Mouse (Mus musculus) CD4-positive helper T cell, adult 2 months (primary cell): ENCODE measurements around the gene Rassf5.
"Not testable (repeated sequence)": the region's sequence is repeated elsewhere in the genome, so short reads cannot be mapped to it uniquely, and the experiment has no call there.

Source experiments
- DNase-seq: peaks from one replicate; pipeline ENCODE4 v3.0.0-alpha.2; 2012; ENCODE audit warnings: low read depth, missing footprints, low spot score

Gene Rassf5

DNA sequence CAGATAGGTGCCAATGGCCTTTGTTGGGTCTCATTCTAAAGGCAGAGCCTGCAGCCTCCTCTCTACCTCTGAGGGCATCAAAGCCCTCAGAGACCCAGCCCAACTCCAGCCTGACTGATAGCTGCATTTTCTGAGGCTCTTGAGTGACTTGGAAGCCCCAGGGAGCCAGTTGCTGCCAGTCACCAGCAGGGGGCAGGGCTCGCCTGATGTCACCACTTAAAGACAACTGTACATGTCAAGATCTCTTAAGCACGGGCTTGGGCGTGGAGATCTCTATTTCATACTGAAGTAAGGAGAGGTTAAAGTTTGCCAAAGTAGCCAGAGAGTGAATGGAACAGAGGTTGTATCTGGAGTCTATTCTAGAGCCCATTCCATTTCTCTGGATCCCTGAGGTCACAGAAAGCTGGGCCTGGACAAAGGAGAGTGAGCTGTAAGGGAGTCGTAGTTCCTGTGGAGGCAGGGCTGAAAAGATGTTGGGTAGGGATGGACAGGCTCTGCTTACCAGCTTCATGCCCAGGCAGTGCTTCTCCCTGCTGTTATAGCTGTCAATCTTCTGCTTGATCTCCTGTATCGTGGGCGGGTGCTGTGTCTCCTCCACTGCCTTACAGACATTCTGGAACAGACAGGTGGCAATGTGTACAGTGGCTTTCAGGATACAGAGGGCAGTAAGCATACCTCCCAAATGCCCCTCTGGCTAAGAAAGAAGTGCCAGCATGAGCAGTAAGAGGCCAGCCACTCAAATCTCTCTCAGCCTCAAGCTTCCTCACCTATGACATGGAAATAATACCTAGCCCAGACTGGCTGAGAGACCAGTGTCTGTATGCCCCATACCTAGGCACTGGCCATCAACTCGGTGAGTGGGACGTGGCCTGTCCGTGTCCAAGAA, 63.2 kb downstream of the Rassf5 start:
- DNase-seq: peak; percentile 88

DNA sequence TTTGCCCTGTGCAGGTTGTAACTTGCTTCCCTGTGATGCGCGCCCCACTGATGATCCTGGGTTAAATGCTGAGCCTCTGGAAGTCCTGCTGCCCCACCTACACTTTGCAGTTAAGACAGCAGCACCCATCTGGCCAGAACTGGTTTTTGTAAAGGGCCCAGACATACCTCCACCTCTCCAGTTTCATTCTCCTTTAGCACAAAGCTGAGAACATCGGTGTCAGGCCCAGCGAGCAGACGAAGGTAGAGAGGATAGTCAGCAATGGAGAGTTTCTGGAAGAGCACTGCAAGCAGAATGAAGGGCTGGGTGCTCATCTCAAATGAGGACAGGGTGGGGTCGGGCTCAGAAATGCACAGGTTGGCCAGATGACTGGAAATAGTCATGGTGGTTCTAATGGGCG, 64.7 kb downstream of the Rassf5 start:
- DNase-seq: no peak

DNA sequence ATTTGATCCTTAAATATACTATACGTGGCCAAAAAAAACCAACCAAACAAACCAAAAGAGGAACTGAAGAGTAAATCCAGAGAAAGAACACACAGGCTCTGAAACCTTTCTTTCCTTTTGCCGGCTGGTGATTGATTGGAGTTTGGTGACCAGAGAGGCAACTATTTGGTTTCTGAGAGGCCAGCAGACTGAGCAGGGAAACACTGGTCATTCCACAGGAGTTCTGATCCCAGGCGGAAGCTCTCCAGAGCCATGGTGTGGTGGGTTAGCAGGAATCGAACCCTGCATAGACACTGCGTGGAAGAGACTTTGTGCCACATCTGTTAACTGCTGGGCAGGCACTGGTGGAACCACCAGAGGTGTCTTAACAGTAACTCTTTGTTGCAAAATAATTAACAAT, 67.0 kb downstream of the Rassf5 start:
- no peak for DNase-seq

DNA sequence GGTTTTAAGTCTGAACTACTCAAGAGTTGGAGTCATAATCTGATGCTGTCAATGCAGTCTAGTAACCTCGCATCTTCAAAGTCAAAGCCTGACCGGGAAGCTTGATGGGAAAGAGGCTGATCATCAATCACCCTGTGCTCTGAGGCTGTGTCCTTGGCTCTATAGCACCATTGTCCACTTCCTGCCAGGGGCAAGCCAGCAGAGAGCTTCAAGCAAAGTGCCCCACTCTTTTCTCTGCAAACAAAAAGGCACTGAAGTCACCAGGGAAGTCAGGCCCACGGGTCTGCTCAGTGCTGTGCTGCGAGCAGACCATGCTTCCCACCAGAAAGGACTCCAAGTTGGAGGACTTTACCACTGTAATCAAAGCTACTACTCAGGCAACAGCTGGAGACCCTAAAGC, 67.8 kb downstream of the Rassf5 start:
- no peak for DNase-seq

DNA sequence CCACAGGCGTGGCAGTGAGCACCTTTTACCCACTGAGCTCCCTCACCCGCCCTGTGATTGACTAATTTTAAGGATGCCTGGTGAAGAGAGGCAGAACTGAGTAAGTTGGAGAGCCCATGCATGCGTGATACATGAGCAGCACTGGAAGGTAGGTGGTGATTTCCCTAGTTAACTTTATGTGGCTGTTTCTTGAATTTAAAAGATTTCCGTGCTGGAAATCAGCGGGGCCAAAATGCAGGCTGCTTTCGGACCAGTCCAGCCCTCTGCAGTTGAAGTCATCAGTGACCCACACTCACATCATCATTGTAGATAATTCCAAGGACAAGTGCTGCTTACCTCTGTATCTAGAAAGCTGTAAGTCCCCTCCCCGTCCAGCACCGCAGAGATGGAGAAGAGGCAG, 69.2 kb downstream of the Rassf5 start:
- no peak for DNase-seq

DNA sequence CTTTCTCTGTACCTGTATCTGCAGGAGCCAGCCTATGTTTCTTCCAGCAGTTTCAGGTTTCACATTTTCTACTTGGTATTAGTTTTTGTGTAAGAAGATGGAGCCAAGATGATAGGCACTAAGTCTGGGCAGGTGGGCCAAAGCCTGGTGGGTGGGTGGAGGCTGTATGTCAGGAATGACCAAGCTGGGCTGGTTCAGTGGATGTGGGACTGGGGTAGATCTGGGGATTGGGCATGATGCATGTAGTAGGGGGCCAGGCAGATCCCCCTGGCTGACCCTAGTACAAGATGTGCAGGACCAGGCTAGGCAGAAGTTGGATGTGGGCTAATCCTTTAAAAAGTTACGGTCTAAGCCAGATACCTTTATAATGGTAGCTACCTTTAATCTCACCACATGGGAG, 69.9 kb downstream of the Rassf5 start:
- DNase-seq: no peak

DNA sequence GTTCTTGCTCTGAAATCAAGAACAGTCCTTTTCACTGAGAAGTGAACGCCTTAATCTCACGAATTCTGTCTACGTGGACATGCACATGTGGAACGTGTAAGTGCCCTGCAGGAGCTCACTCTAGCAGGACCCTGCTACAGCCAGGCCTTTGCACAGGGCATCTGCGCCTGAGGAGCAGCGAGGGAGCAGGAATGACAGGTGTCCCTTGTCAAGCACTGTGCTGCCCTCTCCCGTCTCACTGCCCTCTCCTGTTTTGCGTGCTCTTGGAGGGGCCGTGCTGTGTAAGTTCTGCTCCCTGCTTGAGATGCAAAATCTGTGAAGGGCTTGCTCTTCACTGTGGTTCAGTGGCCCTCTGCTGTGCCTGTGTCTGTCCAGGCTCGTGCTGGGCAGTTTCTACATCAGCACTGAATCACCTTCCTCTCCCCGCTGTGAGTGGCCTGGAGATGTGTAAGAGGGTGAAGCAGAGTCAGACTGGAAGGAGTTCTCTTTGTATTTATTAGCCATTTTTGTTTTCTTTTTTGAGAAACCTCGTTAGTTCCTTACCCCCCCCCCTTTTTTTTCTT, 70.7 kb downstream of the Rassf5 start:
- DNase-seq: no peak

DNA sequence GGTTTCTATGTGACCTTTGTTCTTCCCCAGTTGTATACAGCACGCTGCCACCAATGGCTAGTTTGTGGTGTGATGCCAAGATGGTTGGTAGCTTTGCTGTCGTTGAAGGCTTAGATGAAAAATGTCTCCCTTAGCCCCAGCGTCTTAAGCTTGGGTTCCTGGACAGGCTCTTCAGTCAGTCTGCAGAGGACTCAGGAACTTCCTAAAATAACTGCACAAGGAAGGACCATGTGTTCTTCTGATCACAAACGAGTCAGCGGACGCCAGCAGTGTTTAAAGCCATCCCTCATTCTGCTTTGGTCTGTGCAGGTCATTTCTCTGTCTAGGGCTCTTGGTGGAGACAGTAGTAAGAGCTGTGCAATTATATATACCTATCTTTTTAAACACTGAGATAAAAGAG, 71.2 kb downstream of the Rassf5 start:
- no peak for DNase-seq

DNA sequence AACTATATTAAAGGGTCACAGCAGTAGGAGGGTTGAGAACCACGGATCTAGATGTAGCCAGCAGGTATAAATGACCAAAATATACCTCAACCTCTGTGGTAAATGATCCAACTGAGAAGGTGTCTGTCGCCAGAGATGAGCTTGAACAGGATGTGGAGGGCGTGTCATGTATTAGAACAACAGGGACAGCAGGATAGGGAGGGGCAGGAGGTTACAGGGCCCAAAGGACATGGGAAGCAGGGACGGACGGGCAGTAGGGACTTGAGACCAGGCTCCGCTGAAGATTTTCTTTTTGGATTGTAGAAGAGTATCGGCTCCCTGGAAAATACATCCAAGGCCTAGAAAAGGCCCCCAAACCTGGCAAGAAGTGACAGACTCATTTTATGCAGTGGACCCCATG, 72.1 kb downstream of the Rassf5 start:
- no peak for DNase-seq

DNA sequence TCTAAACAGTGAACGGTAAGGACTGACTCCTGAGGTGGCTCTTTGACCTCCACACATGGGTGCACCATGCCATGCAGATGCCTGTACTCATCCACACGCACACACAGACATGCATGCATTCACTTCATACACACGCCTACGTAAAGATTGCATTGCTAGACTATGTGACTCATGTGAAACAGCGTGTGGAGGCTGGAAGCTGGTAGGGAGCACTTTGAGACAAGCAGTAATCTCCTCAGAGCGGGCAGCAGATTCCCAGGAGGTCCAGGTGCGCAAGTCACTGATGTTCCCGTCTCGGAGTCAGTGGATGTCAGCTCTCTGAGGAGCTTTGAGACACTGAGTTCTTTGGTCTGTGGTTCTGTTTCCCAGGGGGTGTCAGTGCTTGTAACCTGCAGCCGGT, 77.4 kb downstream of the Rassf5 start:
- no peak for DNase-seq

DNA sequence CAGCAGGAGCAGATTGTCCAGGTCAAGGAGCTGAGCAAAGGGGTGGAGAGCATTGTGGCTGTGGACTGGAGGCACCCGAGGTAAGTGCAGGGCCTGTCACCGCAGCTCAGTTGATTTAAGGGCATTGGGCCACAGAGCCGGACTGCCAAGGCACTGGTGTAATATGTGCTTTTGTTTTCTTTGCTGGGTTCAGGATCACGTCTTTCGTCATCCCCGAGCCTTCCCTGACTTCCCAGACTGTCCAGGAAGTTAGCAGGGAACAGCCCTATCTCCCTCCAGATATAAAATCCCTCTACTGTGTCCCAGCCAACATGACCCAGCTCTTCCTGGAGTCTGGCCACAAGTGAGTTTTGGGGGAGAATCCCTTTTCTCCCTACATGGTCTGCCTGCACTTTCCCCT, 80.6 kb downstream of the Rassf5 start:
- no peak for DNase-seq

DNA sequence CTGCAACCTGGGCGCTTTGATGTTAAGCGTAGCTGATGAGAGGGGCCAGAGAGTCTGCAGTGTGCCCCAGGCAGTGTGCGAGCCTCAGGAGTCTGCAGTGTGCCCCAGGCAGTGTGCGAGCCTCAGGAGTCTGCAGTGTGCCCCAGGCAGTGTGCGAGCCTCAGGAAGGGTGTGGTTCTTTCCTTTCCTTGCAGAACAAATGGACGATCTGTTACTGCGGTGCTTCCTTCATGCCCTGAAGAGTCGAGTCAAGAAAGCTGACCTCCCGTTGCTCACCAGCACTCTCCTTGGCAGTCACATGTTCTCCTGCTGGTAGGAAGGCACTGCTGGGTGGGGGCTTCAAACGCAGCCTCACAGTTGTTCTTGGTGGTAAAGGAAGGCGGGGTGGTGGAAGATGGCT, 84.0 kb downstream of the Rassf5 start:
- DNase-seq: no peak

DNA sequence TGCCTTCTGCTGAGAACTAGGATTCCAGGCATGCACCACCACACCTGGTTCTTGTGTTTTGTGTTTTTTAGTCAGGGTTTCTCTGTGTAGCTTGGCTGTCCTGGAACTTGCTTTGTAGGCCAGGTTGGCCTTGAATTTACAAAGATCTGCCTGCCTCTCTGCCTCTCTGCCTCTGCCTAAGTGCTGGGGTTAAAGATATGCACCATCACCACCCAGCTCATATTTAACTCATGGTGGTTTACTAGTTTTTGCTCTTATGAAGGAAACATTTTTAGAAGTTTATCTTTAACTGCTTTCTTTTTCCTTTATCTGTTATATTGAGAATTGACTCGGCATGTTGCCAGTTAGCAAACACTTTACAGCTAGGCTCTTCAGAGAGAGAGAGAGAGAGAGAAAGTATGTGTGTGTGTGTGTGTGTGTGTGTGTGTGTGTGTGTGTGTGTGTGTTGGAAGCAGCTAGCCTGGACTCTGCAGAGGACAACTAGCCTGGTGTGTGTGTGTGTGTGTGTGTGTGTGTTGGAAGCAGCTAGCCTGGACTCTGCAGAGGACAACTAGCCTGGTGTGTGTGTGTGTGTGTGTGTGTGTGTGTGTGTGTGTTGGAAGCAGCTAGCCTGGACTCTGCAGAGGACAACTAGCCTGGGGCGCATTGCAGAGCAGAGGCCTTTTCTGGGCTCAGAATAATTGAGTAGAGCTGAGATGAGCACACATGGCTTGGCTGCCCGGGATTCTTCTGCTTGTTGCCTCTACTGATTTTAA, 85.3 kb downstream of the Rassf5 start:
- not testable (repeated sequence) for DNase-seq

DNA sequence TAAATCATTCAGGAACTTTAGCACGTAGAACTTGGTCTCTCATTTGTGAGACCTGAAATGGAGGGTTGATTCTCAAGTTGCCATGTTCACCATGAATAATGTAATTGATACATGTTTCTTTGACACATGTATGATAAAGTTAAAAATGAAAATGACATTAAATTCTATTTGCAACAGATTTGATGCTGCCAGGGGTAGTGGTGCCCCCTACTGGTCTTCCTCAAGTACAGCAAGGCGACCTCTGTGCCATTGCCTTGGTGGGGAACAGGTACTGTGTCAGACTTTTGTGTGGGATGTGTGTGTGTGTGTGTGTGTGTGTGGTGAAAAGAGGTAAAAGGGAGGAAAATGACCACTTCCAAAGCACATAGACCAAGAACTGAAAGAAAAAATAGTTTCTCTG, 89.6 kb downstream of the Rassf5 start:
- DNase-seq: peak; percentile 63

DNA sequence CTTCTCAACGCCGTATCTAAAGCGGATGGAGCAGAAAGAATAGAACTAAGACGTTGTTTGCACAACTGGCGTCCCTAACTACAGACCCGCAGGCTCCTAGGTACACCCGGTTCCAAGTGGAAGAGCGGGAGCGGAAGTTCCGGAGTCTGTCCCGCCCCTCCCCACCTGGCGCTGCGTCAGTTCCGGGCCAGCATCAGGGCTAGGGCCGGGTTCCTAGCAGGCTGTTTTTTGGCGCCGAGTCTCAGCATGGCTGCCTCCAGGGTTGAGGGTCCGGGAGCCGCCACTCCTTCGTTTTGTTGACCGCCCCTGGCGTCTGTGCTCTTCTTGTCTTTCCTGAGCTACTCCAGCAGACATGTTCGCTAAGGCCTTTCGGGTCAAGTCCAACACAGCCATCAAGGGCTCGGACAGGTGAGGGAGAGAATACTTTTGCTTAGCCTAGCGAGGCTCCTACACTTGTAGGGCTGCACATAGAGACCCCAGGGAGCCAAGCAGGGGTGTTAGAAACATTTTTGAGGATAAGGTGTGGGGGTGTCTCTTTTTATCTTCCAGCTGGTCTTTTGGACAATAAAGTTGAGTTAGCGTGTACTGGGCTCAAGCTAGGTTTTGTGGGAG, 91.9 kb downstream of the Rassf5 start, which contains the start of gene Eif2d:
Eif2d (plus strand) TSS at position 164 of the 612 bp plus-strand sequence.
- peak; percentile 89 for DNase-seq

DNA sequence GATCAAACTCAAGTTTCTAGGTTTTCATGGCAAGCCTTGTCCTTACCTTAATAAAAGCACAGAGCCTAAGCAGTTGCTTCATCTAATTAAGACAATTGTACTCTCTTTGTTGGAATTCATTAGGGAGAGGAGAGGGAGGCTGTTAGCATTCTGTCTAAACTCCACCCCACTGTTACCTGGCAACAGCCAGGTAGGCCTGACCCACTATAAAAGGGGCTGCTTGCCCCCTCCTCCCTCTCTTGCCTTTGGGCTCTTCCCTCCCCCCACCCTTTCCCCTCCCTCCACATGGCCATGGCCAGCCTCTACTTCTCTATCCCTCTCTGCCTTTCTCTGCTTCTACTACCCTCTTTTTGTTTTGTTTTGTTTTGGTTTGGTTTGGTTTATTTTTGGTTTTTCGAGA, 95.6 kb downstream of the Rassf5 start:
- no peak for DNase-seq

DNA sequence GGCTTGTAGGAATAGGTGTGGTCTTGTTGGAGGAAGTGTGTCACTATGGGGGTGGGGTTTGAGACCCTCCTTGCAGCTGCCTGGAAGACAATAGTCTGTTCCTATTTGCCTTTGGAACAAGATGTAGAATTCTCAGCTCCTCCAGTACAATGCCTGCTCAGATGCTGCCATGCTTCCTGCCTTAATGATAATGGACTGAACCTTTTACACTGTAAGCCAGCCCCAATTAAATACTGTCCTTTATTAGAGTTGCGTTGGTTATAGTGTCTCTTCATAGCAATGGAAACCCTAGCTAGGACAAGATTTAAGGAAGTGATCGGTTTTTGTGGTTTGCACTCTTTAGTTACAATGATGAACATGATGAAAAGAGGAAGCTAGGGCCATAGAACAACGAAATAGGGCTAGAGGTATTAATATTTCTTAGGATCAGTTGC, 98.9 kb downstream of the Rassf5 start:
- DNase-seq: no peak

DNA sequence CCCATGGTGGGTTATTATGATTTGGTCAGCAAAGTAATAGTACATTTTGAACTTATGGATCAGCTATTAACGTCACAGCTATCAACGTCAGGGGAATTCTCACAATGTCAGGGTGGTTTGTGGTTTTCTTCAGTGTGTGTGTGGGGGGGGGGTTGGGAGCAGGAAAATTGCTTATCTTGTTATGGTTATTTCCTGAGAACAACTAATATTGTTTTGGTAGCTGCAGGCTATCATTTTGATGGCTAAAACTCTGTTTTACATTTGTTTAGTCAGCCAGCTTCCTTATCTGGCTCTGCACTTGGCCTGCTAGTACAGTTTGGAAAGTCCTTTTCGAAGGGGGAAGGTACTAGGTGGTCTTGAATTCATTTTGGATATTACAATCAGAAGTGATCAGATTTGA, 99.8 kb downstream of the Rassf5 start:
- peak; percentile 38 for DNase-seq

DNA sequence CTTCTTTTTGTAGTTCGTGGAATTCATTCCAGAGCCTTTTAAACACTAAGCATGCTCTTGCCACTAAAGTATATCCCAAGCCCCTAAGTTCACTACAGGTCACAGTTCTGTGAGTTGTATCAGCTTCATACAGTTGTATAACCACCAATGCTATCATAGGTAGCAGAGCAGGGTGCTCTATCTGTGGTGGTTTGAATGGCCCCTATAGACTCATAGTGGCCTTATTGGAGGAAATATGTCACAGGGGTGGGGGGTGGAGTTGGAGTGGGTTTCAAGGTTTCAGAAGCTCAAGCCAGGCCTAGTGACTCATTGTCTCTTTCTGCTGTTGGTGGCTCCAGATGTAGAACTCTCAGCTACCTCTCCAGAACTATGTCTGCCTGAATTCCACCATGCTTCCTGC, 102.6 kb downstream of the Rassf5 start:
- no peak for DNase-seq

DNA sequence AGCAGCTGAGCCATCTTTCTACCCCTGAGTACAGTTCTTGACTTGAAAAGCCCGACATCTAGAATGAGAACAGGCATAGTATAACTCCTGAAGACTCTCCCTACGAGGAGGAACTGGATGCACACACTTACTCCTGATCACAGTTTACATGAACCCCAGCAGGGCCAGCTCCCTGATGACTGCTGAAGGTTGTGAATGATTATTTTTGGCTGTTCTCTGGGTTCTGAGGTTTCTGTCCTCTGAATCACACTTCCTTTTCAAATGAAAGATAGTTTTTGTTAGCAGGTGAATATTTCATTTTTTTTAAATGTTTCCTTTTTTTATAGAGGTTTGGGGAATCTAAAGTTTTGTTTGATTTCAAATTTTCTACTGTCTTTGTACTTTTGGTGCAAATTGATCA, 103.6 kb downstream of the Rassf5 start:
- DNase-seq: no peak

DNA sequence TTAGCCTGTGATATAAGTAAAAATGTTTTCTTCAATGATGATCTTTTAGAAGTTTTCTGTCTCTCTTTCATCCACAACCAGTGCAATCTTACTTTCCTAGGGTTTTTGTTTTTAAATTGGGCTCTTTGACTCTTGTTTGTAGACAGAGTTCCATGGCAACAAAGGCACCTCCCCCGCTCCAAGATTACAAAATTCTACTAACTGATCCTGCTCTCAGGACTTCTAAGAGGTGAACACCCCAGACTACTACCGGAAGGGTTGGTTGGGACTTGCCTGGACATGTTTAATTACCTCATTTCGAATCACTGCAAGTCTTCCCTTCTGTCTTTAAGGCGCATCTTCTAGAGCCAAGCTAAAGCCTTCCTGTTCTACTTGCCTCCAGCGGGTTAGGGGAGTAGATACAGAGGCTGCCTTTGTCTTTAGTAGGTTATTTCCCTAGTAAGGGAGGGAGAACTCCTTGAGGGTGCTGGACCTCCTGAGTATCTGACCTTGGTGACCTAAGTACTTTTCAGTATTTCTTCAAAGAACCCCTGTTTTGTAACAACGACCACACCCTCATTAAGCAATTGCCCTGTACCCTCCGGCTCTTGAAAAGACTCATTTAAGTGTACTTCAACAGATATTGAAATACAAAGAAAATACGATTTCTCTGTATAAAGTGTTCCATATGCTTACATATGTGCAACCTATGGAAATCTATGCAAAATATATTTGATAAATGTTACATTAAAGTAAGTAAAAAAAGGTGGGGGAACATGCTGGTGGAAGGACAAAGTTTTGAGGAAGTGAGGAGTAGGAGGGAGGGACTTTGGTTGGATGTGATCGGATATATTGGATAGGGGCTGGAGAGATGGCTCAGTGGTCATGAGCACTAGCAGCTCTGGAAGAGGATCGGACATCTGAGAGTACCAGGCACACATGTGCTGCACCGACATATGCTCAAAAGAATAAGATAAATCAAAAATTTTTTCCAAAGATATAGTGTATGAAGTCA, 105.7 kb downstream of the Rassf5 start:
- peak; percentile 42 for DNase-seq
